Mouse (Mus musculus): ENCODE data around the gene Rps27. TPM values are rescaled to one million over a fixed set of nuclear protein-coding genes. Genes with fewer than 3 reads are reported as not detected.

Gene Rps27
- total and polyA plus RNA-seq, 2 experiments from 2014 or later, result 821 to 2,807 TPM

GRCm38 (mm10) chr3:90241669-90242358 is 28.4 kb upstream of the Rps27 start:
- no peak overlapping the region for H3K4me3 ChIP-seq (ENCODE audit: low read depth, low read length)
- H3K36me3 ChIP-seq (ENCODE audit: insufficient read depth, low read length), result no peaks in the 10 kb centered on the region
- no peak for DNase-seq (ENCODE audit: low spot score)
- no peak for ATAC-seq (ENCODE audit: low FRiP score)
- H3K9ac ChIP-seq (replicated peaks; ENCODE audit: low read length, poor library complexity, severe bottlenecking), result no peak overlapping the region
- H3K27ac ChIP-seq (ENCODE audit: low read depth, low read length), result no peak overlapping the region
- H3K4me1 ChIP-seq (ENCODE audit: insufficient read depth, low read length), result 0 out of 2 replicates have a peak, but pooled peaks cover 3% of the 10 kb centered on the region
- no peak overlapping the region for H3K4me2 ChIP-seq (ENCODE audit: low read depth, low read length, poor library complexity, severe bottlenecking)
- H3K27me3 ChIP-seq (ENCODE audit: insufficient read depth, low read length), result no peaks in the 10 kb centered on the region
- TF ChIP-seq CTCF (IDR thresholded peaks at IDR 0.05), result no peak
- 88% methylated on average over 10 of the region's 10 CpGs for WGBS
- H3K9me3 ChIP-seq (ENCODE audit: low read length), result no peaks in the 10 kb centered on the region

GRCm38 (mm10) chr3:90241251-90241650 is 27.8 kb upstream of the Rps27 start:
- no peak overlapping the region for H3K4me2 ChIP-seq (ENCODE audit: low read depth, low read length, poor library complexity, severe bottlenecking)

GRCm38 (mm10) chr3:90231507-90232333 is 18.3 kb upstream of the Rps27 start, which contains the start of gene Jtb:
Gene Jtb, plus strand, starts transcription at chr3:90231597.
- Histone ChIP-seq H3K36me3 (ENCODE audit: insufficient read depth, low read length) (peaks cover 15% of the 10 kb centered on the region; the same call in 1 of the 2 replicates), H3K27ac (ENCODE audit: low read depth, low read length) (peak within 1 kb of the TSS; percentile 86), H3K4me2 (ENCODE audit: low read depth, low read length, poor library complexity, severe bottlenecking) (peak within 1 kb of the TSS; percentile 83), H3K4me3 (ENCODE audit: low read depth, low read length) (peak within 1 kb of the TSS; percentile 79), H3K9ac (replicated peaks; ENCODE audit: low read length, poor library complexity, severe bottlenecking) (peak within 1 kb of the TSS; percentile 78), H3K4me1 (ENCODE audit: insufficient read depth, low read length) (no peaks in the 10 kb centered on the region), H3K9me3 (ENCODE audit: low read length) (no peaks in the 10 kb centered on the region), H3K27me3 (ENCODE audit: insufficient read depth, low read length) (no peaks in the 10 kb centered on the region)
- DNase-seq (ENCODE audit: low spot score), result peak; percentile 96
- peak; percentile 97 for ATAC-seq (ENCODE audit: low FRiP score)
- whole genome bisulfite sequencing, result under 1% methylated on average over 61 of the region's 61 CpGs
- no peak; the same call in 1 of the 2 replicates for TF ChIP-seq CTCF (IDR thresholded peaks at IDR 0.05)

More at GRCm38 (mm10) chr3:90241251-90241650, 27.8 kb upstream of the Rps27 start:
- Histone ChIP-seq H3K9me3 (ENCODE audit: low read length) (no peaks in the 10 kb centered on the region), H3K4me1 (ENCODE audit: insufficient read depth, low read length) (0 out of 2 replicates have a peak, but pooled peaks cover 3% of the 10 kb centered on the region), H3K4me3 (ENCODE audit: low read depth, low read length) (no peak overlapping the region), H3K27ac (ENCODE audit: low read depth, low read length) (no peak overlapping the region), H3K9ac (replicated peaks; ENCODE audit: low read length, poor library complexity, severe bottlenecking) (no peak overlapping the region), H3K27me3 (ENCODE audit: insufficient read depth, low read length) (no peaks in the 10 kb centered on the region), H3K36me3 (ENCODE audit: insufficient read depth, low read length) (peaks cover 4% of the 10 kb centered on the region; the same call in 1 of the 2 replicates)
- 87% methylated on average over 2 of the region's 2 CpGs for WGBS
- no peak for ATAC-seq (ENCODE audit: low FRiP score)
- peak; percentile 18 for DNase-seq (ENCODE audit: low spot score)
- TF ChIP-seq CTCF (IDR thresholded peaks at IDR 0.05), result no peak

- no peaks in the 10 kb centered on the region for H3K9me3 ChIP-seq (ENCODE audit: low read length)
- TF ChIP-seq CTCF (IDR thresholded peaks at IDR 0.05), result peak; percentile 20; the same call in 1 of the 2 replicates
- no peaks in the 10 kb centered on the region for H3K27me3 ChIP-seq (ENCODE audit: insufficient read depth, low read length)
- H3K36me3 ChIP-seq (ENCODE audit: insufficient read depth, low read length), result peaks cover 10% of the 10 kb centered on the region; the same call in 1 of the 2 replicates
- 15% methylated on average over 8 of the region's 8 CpGs for WGBS
- H3K4me1 ChIP-seq (ENCODE audit: insufficient read depth, low read length), result no peaks in the 10 kb centered on the region
- peak overlapping the region; percentile 79 for H3K4me3 ChIP-seq (ENCODE audit: low read depth, low read length)
- DNase-seq (ENCODE audit: low spot score) (no peak), ATAC-seq (ENCODE audit: low FRiP score) (no peak)
- peak overlapping the region; percentile 83 for H3K4me2 ChIP-seq (ENCODE audit: low read depth, low read length, poor library complexity, severe bottlenecking)
- H3K27ac ChIP-seq (ENCODE audit: low read depth, low read length), result no peak overlapping the region
- no peak overlapping the region for H3K9ac ChIP-seq (replicated peaks; ENCODE audit: low read length, poor library complexity, severe bottlenecking)
These were observed 17.6 kb upstream of the Rps27 start for GRCm38 (mm10) chr3:90231075-90231474.

GRCm38 (mm10) chr3:90224331-90224730 is 10.9 kb upstream of the Rps27 start:
- no peak overlapping the region for H3K9ac ChIP-seq (replicated peaks; ENCODE audit: low read length, poor library complexity, severe bottlenecking)

More at GRCm38 (mm10) chr3:90224331-90224730, 10.9 kb upstream of the Rps27 start:
- Histone ChIP-seq H3K27ac (ENCODE audit: low read depth, low read length) (no peak overlapping the region), H3K4me3 (ENCODE audit: low read depth, low read length) (no peak overlapping the region), H3K4me2 (ENCODE audit: low read depth, low read length, poor library complexity, severe bottlenecking) (no peak overlapping the region), H3K9me3 (ENCODE audit: low read length) (no peaks in the 10 kb centered on the region), H3K36me3 (ENCODE audit: insufficient read depth, low read length) (no peaks in the 10 kb centered on the region), H3K27me3 (ENCODE audit: insufficient read depth, low read length) (no peaks in the 10 kb centered on the region), H3K4me1 (ENCODE audit: insufficient read depth, low read length) (no peaks in the 10 kb centered on the region)
- WGBS, result 88% methylated on average over 10 of the region's 10 CpGs
- no peak for ATAC-seq (ENCODE audit: low FRiP score)
- DNase-seq (ENCODE audit: low spot score), result no peak
- TF ChIP-seq CTCF (IDR thresholded peaks at IDR 0.05), result no peak

All from midbrain, postnatal 0 days (tissue).